Mouse (Mus musculus) heart, adult 2 months (tissue): Measurements from ENCODE around the gene Med7. TPM values are rescaled to one million over a fixed set of nuclear protein-coding genes. Genes with fewer than 3 reads are reported as not detected.

Experiments
- DNase-seq, 2 experiments: peaks; one replicate each; pipeline ENCODE4 v3.0.0; 2021
- H3K27ac ChIP-seq: fragments of 200-600 bp; 2 replicates; pipeline ENCODE4 v1.8.1; 2022
- H3K27me3 ChIP-seq: fragments of 200-500 bp; 2 replicates; pipeline ENCODE4 v1.6.1; 2012; ENCODE audit warnings: mild to moderate bottlenecking, low read length, inconsistent platforms, mixed read lengths; ENCODE audit not compliant: control insufficient read depth, insufficient read depth
- H3K36me3 ChIP-seq: fragments of 200-500 bp; 2 replicates; pipeline ENCODE4 v1.6.1; 2012; ENCODE audit warnings: low read length, inconsistent platforms; ENCODE audit not compliant: control insufficient read depth, insufficient read depth
- H3K4me1 ChIP-seq: fragments of 200-500 bp; 2 replicates; pipeline ENCODE4 v1.6.1; 2011; ENCODE audit warnings: low read length; ENCODE audit not compliant: control insufficient read depth, insufficient read depth
- H3K4me3 ChIP-seq: fragments of 200-600 bp; 2 replicates; pipeline ENCODE4 v1.8.1; 2022
- H3K79me2 ChIP-seq: fragments of 200-500 bp; replicated peaks from 2 replicates; pipeline ENCODE4 v1.6.1; 2012; ENCODE audit warnings: mild to moderate bottlenecking, inconsistent platforms, low read length, moderate library complexity, mixed read lengths; ENCODE audit not compliant: control insufficient read depth, insufficient read depth
- H3K9ac ChIP-seq: fragments of 200-500 bp; 2 replicates; pipeline ENCODE4 v1.6.1; 2012; ENCODE audit warnings: low read depth, mild to moderate bottlenecking, control low read depth, inconsistent platforms, low read length, mixed read lengths
- CTCF ChIP-seq: fragments of 200-600 bp; IDR thresholded peaks from 2 replicates; pipeline ENCODE4 v1.8.1; 2022; ENCODE audit warnings: antibody characterized with exemption, mild to moderate bottlenecking, moderate library complexity
- EP300 ChIP-seq: fragments of 200-500 bp; IDR thresholded peaks from 2 replicates; pipeline ENCODE4 v1.6.1; 2011; ENCODE audit warnings: low read depth, low read length, control low read depth; ENCODE audit not compliant: insufficient read depth
- POLR2A ChIP-seq: fragments of 200-500 bp; IDR thresholded peaks from 2 replicates; pipeline ENCODE4 v1.6.1; 2011; ENCODE audit warnings: mild to moderate bottlenecking, low read depth, low read length, control low read depth; ENCODE audit not compliant: insufficient read depth
- WGBS: fragments of 180-500 bp; shearing (Covaris S2); methylation state at CpG from one replicate; pipeline ENCODE4 v1.1.7; 2018; 5-methylcytosine and 5-hydroxymethylcytosine counted together
- intact Hi-C: fragments of 180-260 bp; cut with DNase I; formaldehyde crosslinking; loops from one replicate; pipeline ENCODE4 v1.15.1; 2025
- polyA plus RNA-seq: library from polyadenylated mRNA; depleted of rRNA; stranded (reverse); fragments of >200 nt; gene quantifications from 2 replicates; pipeline ENCODE4 v1.2.3, GENCODE M21; 2012
- total RNA-seq, 2 experiments: library from RNA; stranded (reverse); gene quantifications; 2 replicates each; pipeline ENCODE4 v1.2.3; 2021

Med7 gene
- total and polyA plus RNA-seq, 3 experiments = 8.1 to 17.1 (median 16.8) TPM

GRCm38 (mm10) chr11:46397900-46398299, 38.8 kb upstream of the Med7 start:
- no peak overlapping the region for H3K27ac ChIP-seq
- WGBS = 64% methylated on average over 2 of the region's 2 CpGs
- no peaks in the 10 kb centered on the region for H3K36me3 ChIP-seq
- no peaks in the 10 kb centered on the region for H3K4me1 ChIP-seq
- H3K79me2 ChIP-seq = no peaks in the 10 kb centered on the region
- H3K4me3 ChIP-seq = no peak overlapping the region
- H3K27me3 ChIP-seq = no peaks in the 10 kb centered on the region
- TF ChIP-seq CTCF (no peak), POLR2A (no peak), EP300 (no peak)
- H3K9ac ChIP-seq = no peak overlapping the region
- intact Hi-C loops = no loop called here
- no peak for DNase-seq

- WGBS = 79% methylated on average over 4 of the region's 4 CpGs
- no peaks in the 10 kb centered on the region for H3K4me1 ChIP-seq
- H3K4me3 ChIP-seq = no peak overlapping the region
- intact Hi-C loops = no loop called here
- H3K27me3 ChIP-seq = no peaks in the 10 kb centered on the region
- no peak overlapping the region for H3K9ac ChIP-seq
- no peaks in the 10 kb centered on the region for H3K36me3 ChIP-seq
- H3K27ac ChIP-seq = no peak overlapping the region
- no peak for DNase-seq
- H3K79me2 ChIP-seq = no peaks in the 10 kb centered on the region
- TF ChIP-seq POLR2A (no peak), CTCF (no peak), EP300 (no peak)
Observed at GRCm38 (mm10) chr11:46398473-46398872, 38.3 kb upstream of the Med7 start.

- TF ChIP-seq CTCF (no peak), POLR2A (no peak), EP300 (no peak)
- Histone ChIP-seq H3K27me3 (no peaks in the 10 kb centered on the region), H3K4me3 (no peak overlapping the region), H3K4me1 (no peaks in the 10 kb centered on the region), H3K79me2 (no peaks in the 10 kb centered on the region), H3K36me3 (no peaks in the 10 kb centered on the region), H3K9ac (no peak overlapping the region), H3K27ac (no peak overlapping the region)
- intact Hi-C loops = no loop called here
- DNase-seq = no peak
- whole genome bisulfite sequencing = 71% methylated on average over 5 of the region's 5 CpGs
Observed at GRCm38 (mm10) chr11:46398933-46399383, 37.8 kb upstream of the Med7 start.

GRCm38 (mm10) chr11:46401555-46401954, 35.2 kb upstream of the Med7 start:
- H3K9ac ChIP-seq = no peak overlapping the region
- WGBS = 76% methylated on average over 12 of the region's 12 CpGs
- H3K27me3 ChIP-seq = no peaks in the 10 kb centered on the region
- H3K4me1 ChIP-seq = no peaks in the 10 kb centered on the region
- no peak for TF ChIP-seq POLR2A
- TF ChIP-seq EP300 = no peak
- TF ChIP-seq CTCF = no peak
- H3K79me2 ChIP-seq = no peaks in the 10 kb centered on the region
- DNase-seq = no peak
- intact Hi-C loops = no loop called here
- H3K36me3 ChIP-seq = no peaks in the 10 kb centered on the region
- H3K4me3 ChIP-seq = no peak overlapping the region
- no peak overlapping the region for H3K27ac ChIP-seq

- Histone ChIP-seq H3K4me3 (no peak overlapping the region), H3K4me1 (no peaks in the 10 kb centered on the region), H3K27me3 (no peaks in the 10 kb centered on the region), H3K36me3 (no peaks in the 10 kb centered on the region), H3K9ac (no peak overlapping the region), H3K27ac (no peak overlapping the region), H3K79me2 (no peaks in the 10 kb centered on the region)
- TF ChIP-seq POLR2A (no peak), CTCF (no peak), EP300 (no peak)
- intact Hi-C loops = no loop called here
- DNase-seq = no peak
- WGBS = 87% methylated on average over 16 of the region's 16 CpGs
Observed at GRCm38 (mm10) chr11:46404986-46405385, 31.7 kb upstream of the Med7 start.

GRCm38 (mm10) chr11:46406721-46407120, 30.0 kb upstream of the Med7 start:
- H3K27ac ChIP-seq = no peak overlapping the region
- no peak overlapping the region for H3K9ac ChIP-seq
- no peaks in the 10 kb centered on the region for H3K27me3 ChIP-seq
- 46% methylated on average over 10 of the region's 10 CpGs for WGBS
- no peak for DNase-seq
- no peaks in the 10 kb centered on the region for H3K4me1 ChIP-seq
- no peak overlapping the region for H3K4me3 ChIP-seq
- TF ChIP-seq CTCF (no peak), POLR2A (no peak)
- no peaks in the 10 kb centered on the region for H3K79me2 ChIP-seq
- no peaks in the 10 kb centered on the region for H3K36me3 ChIP-seq
- intact Hi-C loops = no loop called here
